Mouse (Mus musculus) MEL-GATA-1-ER (cell line): Measurements from ENCODE around the gene Pnp.
"Not testable (repeated sequence)": the region's sequence is repeated elsewhere in the genome, so short reads cannot be mapped to it uniquely, and the experiment has no call there.

Experiments used
- DNase-seq: peaks from one replicate; pipeline ENCODE4 v3.0.0-alpha.2; 2012; ENCODE audit warnings: low read depth; ENCODE audit errors: extremely low read depth

Gene Pnp

DNA sequence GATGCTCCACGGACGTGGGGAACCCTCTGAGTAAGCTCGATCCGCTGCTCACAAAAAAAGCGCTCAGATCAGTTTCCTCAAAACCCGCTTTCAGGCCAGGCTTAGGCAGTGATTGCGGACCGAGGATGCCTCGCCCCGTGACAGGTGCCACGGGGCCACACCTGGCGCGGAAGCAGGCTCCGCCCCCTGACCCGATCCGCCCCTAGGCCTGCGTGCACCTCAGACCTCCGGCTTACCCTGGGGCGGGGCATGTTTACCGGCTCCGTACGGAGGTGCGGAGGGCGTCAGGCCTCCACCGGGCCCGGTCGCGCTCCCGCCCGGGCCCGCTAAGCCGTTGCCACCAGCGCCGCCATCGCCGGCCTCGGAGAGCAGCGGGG lies 517 bp upstream of the Pnp start:
- no peak for DNase-seq

DNA sequence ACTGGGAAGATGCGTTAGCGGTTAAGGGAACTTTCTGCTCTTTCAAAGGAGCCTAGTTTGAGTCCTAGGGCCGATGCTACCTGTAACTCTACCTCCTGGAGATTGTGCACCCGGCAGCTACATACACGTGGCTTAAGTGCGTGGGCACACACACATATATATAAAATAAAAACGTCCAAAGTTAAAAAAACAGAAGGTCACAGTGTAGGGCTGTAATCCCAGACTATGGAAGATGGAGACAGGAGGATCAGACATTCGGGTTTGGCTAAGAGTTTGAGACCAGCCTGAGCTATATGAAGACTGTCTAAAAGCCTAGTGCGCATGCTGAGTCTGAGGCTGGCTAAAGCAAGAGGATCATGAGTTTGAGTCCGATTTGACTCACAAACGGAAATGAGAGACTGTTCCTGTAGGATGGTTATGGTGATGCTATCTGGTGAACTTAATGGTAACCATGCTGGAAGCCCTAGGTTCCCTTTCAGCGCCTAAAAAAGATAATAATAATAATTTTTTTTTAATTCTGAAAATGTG lies 675 bp downstream of the Pnp start:
- peak; percentile 38 for DNase-seq

- DNase-seq, result no peak
Observed at GRCm38 (mm10) chr14:50936649-50937048, 5.8 kb downstream of the Pnp start.

DNA sequence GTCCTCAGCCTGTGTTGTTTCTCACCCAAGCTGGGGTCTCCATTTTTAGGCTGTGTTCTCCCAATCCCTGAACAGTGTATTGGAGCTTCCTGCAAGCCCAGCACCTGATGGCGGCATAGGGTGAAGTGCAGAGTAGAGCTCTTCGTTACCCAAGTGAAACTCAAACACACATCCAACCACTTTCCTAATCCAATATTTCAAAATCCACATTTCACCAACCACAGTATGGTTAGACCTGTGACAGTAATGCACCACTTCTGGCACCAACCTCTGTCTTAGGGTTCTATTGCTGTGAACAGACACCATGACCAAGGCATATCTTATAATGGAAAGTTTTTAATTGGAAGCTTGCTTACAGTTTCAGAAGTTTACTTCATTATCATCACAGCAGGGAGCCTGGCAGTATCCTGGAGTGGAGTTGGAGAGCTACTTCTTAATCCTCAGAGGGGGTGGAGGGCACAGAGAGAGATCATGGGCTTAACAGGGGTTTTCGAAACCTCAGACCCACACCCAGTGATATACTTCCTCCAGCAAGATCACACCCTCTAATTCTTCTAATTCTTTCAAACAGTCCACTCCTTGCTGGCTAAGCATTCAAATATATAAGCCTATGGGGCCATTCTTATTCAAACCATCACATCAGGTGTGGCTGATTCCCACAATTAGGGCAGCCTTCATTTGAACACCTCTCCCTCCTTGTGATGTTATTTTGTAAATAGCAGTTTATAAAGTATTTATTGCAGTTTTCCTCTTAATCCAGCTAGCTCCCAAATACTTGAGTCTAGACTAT lies 7.4 kb downstream of the Pnp start:
- DNase-seq, result no peak

DNA sequence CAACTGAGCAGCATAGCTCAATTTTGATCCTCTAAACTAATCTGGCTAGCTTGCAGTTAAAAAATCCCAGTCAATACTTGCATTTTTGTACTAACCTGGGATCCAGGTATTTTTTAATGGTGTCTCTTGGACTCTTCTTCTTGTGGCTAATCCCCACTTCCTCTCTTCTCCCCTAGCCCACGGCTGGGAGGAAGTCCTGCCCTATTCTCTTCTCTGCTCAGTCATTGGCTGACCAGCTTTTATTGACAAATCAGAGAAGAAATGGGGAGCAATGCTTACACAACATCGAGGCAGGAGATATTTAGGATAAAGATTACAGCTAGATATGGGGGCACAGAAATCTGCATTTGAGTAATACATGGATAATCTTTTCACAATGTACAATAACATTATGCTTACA lies 8.1 kb downstream of the Pnp start:
- peak; percentile 81 for DNase-seq

DNA sequence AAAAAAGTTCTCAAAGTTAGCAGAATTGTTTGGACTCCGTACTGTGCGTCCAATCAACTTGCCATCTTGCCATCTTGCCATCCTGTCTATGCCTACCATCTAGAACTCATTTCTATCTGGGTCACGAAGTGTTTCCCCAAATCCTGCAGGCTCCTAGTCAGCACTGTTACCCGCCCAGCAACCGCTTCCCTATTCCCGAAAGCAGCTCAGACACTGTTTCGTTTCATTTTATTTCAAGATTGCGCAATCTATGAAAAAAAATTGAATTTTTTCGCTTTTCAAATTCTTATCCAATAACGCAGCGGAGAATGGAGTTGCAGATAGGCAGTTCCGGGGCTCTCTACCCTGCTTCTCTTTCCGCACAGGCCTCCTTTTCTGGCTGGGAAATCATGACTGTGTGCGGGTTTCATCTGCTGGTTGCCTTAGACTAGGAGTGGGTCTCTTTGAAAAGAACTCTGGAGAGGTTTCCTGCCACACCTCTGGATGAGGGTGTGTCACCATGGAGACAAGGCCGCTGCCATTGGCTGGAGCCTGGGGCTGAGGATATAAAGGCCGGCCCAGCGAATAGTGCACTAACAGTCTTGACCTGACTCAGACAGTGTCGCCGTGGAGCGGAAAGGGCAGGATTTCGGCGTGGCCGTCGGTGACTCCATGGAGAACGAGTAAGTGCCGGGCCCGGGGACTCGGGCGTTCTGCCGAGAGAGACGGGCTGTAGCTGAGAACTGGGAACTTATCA lies 13.2 kb downstream of the Pnp start, which contains the start of gene Gm49342:
Gene Gm49342, plus strand, starts transcription at position 586 of the 736 bp plus-strand sequence.
- peak; percentile 89 for DNase-seq

GRCm38 (mm10) chr14:50944668-50945033 lies 13.8 kb downstream of the Pnp start:
- not testable (repeated sequence) for DNase-seq

GRCm38 (mm10) chr14:50945081-50945480 lies 14.2 kb downstream of the Pnp start:
- DNase-seq, result not testable (repeated sequence)

GRCm38 (mm10) chr14:50945526-50945925 lies 14.6 kb downstream of the Pnp start:
- not testable (repeated sequence) for DNase-seq

- no peak for DNase-seq
Observed at GRCm38 (mm10) chr14:50955487-50955886, 24.6 kb downstream of the Pnp start.

DNA sequence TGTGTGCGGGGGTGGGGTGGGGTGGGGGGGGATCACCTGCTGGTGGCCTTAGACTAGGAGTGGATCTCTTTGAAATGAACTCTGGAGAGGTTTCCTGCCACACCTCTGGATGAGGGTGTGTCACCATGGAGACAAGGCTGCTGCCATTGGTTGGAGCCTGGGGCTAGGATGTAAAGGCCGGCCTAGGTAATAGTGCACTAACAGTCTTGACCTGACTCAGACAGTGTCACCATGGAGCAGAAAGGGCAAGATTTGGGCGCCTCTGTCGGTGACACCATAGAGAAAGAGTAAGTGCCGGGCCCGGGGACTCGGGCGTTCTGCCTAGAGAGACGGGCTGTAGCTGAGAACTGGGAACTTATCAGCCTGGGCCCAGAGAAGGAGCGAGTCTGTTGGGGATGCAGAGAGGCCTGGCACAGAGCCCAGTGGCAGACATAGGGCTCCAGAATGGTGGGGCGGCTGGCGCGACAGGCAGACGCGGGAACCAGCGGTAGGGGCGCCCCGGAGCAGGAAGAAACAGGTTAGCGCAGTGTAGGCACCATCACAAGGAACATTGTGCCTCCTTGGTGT lies 25.1 kb downstream of the Pnp start, which contains the start of gene Pnp2:
Gene Pnp2, plus strand, starts transcription at position 51 of the 567 bp plus-strand sequence.
- DNase-seq, result not testable (repeated sequence)

GRCm38 (mm10) chr14:50956724-50957123 lies 25.8 kb downstream of the Pnp start:
- not testable (repeated sequence) for DNase-seq

- DNase-seq, result not testable (repeated sequence)
Observed at GRCm38 (mm10) chr14:50957146-50957545, 26.3 kb downstream of the Pnp start.

DNA sequence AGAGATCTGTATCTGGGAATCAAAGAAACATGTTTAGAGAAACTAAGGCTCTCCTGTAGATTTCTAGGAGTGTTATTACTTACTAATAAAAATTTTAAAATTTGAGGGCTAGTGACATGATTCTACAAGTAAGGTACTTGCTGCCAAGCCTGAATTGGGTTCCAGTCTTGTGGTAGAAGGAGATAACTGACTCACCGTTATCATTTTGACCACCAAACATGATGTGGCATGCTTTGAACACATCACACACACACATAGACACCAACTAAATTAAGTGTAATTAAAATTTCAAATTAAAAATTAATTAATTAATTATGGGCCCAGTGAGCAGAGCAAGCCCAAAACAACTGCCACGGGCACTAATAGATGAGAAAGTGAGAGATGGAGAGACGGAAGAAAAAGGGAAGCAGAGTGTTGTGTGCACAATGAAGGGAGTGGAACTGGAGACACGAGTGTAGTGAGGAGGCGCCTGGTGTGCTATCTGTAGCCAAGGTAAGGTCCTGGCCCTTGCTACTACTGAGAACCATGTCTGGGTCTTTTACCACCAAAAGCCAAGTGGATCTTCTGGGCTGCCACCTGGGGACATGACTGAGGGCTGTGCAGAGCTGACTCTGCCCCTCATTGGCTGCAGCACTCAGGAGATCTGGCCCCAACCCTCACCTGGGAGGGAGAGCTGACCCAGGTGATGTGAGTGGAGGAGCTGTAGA lies 27.6 kb downstream of the Pnp start:
- DNase-seq, result not testable (repeated sequence)

DNA sequence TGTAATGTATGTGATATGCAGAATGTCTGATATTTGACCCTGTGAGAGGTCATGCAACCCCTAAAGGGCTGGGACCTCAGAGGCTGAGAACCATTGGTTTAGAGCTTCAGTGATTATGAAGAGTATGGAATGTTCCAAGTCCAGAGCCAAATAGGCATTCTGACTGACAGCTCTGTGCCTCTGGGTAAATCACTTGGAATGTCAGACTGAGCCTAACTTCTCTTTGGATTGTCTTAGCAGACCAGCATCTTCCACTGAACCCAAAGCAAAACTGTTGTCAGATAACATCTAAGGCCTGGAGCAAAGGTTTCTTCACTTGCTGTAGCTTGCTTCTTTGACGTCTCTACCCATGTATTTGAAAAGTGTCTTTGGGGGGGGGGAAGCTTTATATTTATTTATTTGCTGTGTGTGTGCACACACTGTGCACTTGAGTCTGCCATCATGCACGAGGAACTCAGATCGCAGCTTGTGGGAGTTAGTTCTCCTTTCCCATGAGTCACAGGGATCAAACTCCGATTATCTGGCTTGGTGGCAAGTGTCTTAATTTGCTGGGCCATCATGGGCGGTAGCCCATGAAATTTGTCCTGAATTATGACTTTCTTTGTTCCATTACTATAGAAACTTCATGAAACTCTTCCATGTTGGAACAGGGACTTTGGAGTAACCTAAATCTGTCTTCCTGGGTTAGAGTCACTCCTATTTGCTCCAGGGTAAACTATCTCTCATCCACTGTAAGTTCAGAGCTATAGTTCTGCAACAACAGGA lies 37.5 kb downstream of the Pnp start:
- DNase-seq, result no peak

DNA sequence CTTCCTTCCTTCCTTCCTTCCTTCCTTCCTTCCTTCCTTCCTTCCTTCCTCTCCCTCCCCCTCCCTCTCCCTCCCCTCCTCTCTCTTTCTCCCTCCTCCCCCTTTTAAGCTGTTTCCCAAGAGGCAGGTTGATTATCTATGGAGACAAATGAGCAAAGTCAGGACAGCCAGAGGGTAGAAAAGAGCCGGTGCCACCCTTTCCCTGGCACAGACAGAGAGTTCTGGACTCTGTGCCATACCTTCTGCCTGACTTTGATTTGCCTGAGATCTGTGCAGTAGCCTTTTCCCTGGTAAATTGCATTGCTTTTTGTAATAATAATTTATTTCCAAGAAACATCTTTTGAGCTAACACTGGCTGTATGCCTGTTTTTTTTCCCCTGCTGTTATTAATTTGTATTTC lies 38.2 kb downstream of the Pnp start:
- no peak for DNase-seq

GRCm38 (mm10) chr14:50969558-50970544 lies 39.0 kb downstream of the Pnp start:
- DNase-seq, result no peak

DNA sequence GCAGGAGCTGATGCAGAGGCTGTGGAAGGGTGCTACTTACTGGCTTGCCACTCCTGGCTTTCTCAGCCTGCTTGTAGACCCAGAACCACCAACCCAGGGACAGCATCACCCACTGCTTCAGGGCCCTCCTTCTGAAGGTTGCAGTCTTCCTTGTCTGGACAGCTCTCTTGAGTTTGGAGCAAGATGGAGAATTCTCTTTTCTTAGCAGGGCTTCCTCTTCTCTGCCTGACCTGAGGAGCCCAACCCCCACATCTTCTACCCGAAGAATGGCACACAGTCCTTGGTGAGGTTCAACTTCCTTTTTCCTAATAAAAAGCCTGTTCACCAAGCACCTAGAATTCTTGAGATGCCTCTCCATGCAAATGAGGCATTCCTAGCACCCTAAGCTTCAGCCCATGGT lies 39.9 kb downstream of the Pnp start:
- peak; percentile 25 for DNase-seq

GRCm38 (mm10) chr14:50973054-50973453 lies 42.2 kb downstream of the Pnp start:
- DNase-seq, result not testable (repeated sequence)
